Mouse (Mus musculus): ENCODE data around the gene Ing1. TPM values are rescaled to one million over a fixed set of nuclear protein-coding genes. Genes with fewer than 3 reads are reported as not detected.
"Not testable (repeated sequence)": the region's sequence is repeated elsewhere in the genome, so short reads cannot be mapped to it uniquely, and the experiment has no call there.

Ing1 gene
- total and polyA plus RNA-seq, 2 experiments: 6.5 to 9.5 TPM

- Histone ChIP-seq H3K4me1 (ENCODE audit: control insufficient read depth, insufficient read depth, low read length) (no peaks in the 10 kb centered on the region), H3K4me3 (ENCODE audit: insufficient read depth, low read depth, low read length) (no peak overlapping the region), H3K36me3 (ENCODE audit: control insufficient read depth, insufficient read depth, low read length) (peaks cover 1% of the 10 kb centered on the region; the same call in 1 of the 2 replicates), H3K27ac (replicated peaks; ENCODE audit: insufficient read depth, low read depth, low read length) (no peak overlapping the region), H3K27me3 (ENCODE audit: control insufficient read depth, insufficient read depth, low read length) (no peaks in the 10 kb centered on the region), H3K79me2 (ENCODE audit: control insufficient read depth, insufficient read depth, low read length) (peaks cover 4% of the 10 kb centered on the region; the same call in 1 of the 2 replicates), H3K9ac (ENCODE audit: low read depth, low read length) (no peak overlapping the region)
- 90% methylated on average over 4 of the region's 4 CpGs for WGBS
- TF ChIP-seq POLR2A (IDR thresholded peaks at IDR 0.05; ENCODE audit: extremely low read depth, insufficient read depth, low read length) (no peak), CTCF (IDR thresholded peaks at IDR 0.05; ENCODE audit: low read depth, low read length) (no peak)
- no peak for DNase-seq (ENCODE audit: extremely low read depth, low read depth, low spot score)
Observed at GRCm38 (mm10) chr8:11542866-11543265, 12.5 kb upstream of the Ing1 start.

GRCm38 (mm10) chr8:11544386-11544785, 11.0 kb upstream of the Ing1 start:
- Histone ChIP-seq H3K27me3 (ENCODE audit: control insufficient read depth, insufficient read depth, low read length) (no peaks in the 10 kb centered on the region), H3K4me3 (ENCODE audit: insufficient read depth, low read depth, low read length) (no peak overlapping the region), H3K36me3 (ENCODE audit: control insufficient read depth, insufficient read depth, low read length) (no peaks in the 10 kb centered on the region; the same call in 1 of the 2 replicates), H3K9ac (ENCODE audit: low read depth, low read length) (no peak overlapping the region), H3K79me2 (ENCODE audit: control insufficient read depth, insufficient read depth, low read length) (peaks cover 6% of the 10 kb centered on the region; the same call in 1 of the 2 replicates), H3K27ac (replicated peaks; ENCODE audit: insufficient read depth, low read depth, low read length) (no peak overlapping the region), H3K4me1 (ENCODE audit: control insufficient read depth, insufficient read depth, low read length) (no peaks in the 10 kb centered on the region)
- DNase-seq (ENCODE audit: extremely low read depth, low read depth, low spot score): peak; percentile 51
- WGBS: 46% methylated on average over 3 of the region's 3 CpGs
- TF ChIP-seq POLR2A (IDR thresholded peaks at IDR 0.05; ENCODE audit: extremely low read depth, insufficient read depth, low read length) (no peak), CTCF (IDR thresholded peaks at IDR 0.05; ENCODE audit: low read depth, low read length) (peak; percentile 85)

GRCm38 (mm10) chr8:11547063-11547462, 8.3 kb upstream of the Ing1 start:
- TF ChIP-seq POLR2A (IDR thresholded peaks at IDR 0.05; ENCODE audit: extremely low read depth, insufficient read depth, low read length): no peak
- peak; percentile 55 for TF ChIP-seq CTCF (IDR thresholded peaks at IDR 0.05; ENCODE audit: low read depth, low read length)
- H3K27ac ChIP-seq (replicated peaks; ENCODE audit: insufficient read depth, low read depth, low read length): no peak overlapping the region
- H3K36me3 ChIP-seq (ENCODE audit: control insufficient read depth, insufficient read depth, low read length): no peaks in the 10 kb centered on the region
- no peak overlapping the region for H3K4me3 ChIP-seq (ENCODE audit: insufficient read depth, low read depth, low read length)
- no peak for DNase-seq (ENCODE audit: extremely low read depth, low read depth, low spot score)
- H3K79me2 ChIP-seq (ENCODE audit: control insufficient read depth, insufficient read depth, low read length): peaks cover 2% of the 10 kb centered on the region; the same call in 1 of the 2 replicates
- 81% methylated on average over 6 of the region's 6 CpGs for WGBS
- H3K27me3 ChIP-seq (ENCODE audit: control insufficient read depth, insufficient read depth, low read length): no peaks in the 10 kb centered on the region
- peaks cover 5% of the 10 kb centered on the region; the same call in 1 of the 2 replicates for H3K4me1 ChIP-seq (ENCODE audit: control insufficient read depth, insufficient read depth, low read length)
- no peak overlapping the region for H3K9ac ChIP-seq (ENCODE audit: low read depth, low read length)

- H3K27ac ChIP-seq (replicated peaks; ENCODE audit: insufficient read depth, low read depth, low read length): no peak overlapping the region
- peak; percentile 49; the same call in 1 of the 2 replicates for TF ChIP-seq CTCF (IDR thresholded peaks at IDR 0.05; ENCODE audit: low read depth, low read length)
- TF ChIP-seq POLR2A (IDR thresholded peaks at IDR 0.05; ENCODE audit: extremely low read depth, insufficient read depth, low read length): no peak
- H3K4me1 ChIP-seq (ENCODE audit: control insufficient read depth, insufficient read depth, low read length): peaks cover 8% of the 10 kb centered on the region; the same call in 1 of the 2 replicates
- peaks cover 2% of the 10 kb centered on the region; the same call in 1 of the 2 replicates for H3K79me2 ChIP-seq (ENCODE audit: control insufficient read depth, insufficient read depth, low read length)
- no peaks in the 10 kb centered on the region for H3K36me3 ChIP-seq (ENCODE audit: control insufficient read depth, insufficient read depth, low read length)
- DNase-seq (ENCODE audit: extremely low read depth, low read depth, low spot score): peak; percentile 32
- H3K4me3 ChIP-seq (ENCODE audit: insufficient read depth, low read depth, low read length): no peak overlapping the region
- WGBS: 19% methylated on average over 7 of the region's 7 CpGs
- no peaks in the 10 kb centered on the region for H3K27me3 ChIP-seq (ENCODE audit: control insufficient read depth, insufficient read depth, low read length)
- H3K9ac ChIP-seq (ENCODE audit: low read depth, low read length): no peak overlapping the region
Observed at GRCm38 (mm10) chr8:11549706-11550105, 5.7 kb upstream of the Ing1 start.

- WGBS: under 1% methylated on average over 51 of the region's 53 CpGs
- H3K79me2 ChIP-seq (ENCODE audit: control insufficient read depth, insufficient read depth, low read length): peaks cover 2% of the 10 kb centered on the region; the same call in 1 of the 2 replicates
- H3K36me3 ChIP-seq (ENCODE audit: control insufficient read depth, insufficient read depth, low read length): no peaks in the 10 kb centered on the region
- H3K4me1 ChIP-seq (ENCODE audit: control insufficient read depth, insufficient read depth, low read length): peaks cover 10% of the 10 kb centered on the region; the same call in 1 of the 2 replicates
- H3K27ac ChIP-seq (replicated peaks; ENCODE audit: insufficient read depth, low read depth, low read length): peak within 1 kb of the TSS; percentile 83
- H3K4me3 ChIP-seq (ENCODE audit: insufficient read depth, low read depth, low read length): peak within 1 kb of the TSS; percentile 77
- DNase-seq (ENCODE audit: extremely low read depth, low read depth, low spot score): peak; percentile 89
- TF ChIP-seq CTCF (IDR thresholded peaks at IDR 0.05; ENCODE audit: low read depth, low read length): no peak
- TF ChIP-seq POLR2A (IDR thresholded peaks at IDR 0.05; ENCODE audit: extremely low read depth, insufficient read depth, low read length): peak; percentile 75
- no peaks in the 10 kb centered on the region for H3K27me3 ChIP-seq (ENCODE audit: control insufficient read depth, insufficient read depth, low read length)
- H3K9ac ChIP-seq (ENCODE audit: low read depth, low read length): peak within 1 kb of the TSS; percentile 90
Observed at GRCm38 (mm10) chr8:11550281-11550948, 5.0 kb upstream of the Ing1 start, which contains the start of gene Cars2. Cars2 (minus strand) TSS chr8:11550783.

GRCm38 (mm10) chr8:11551497-11551896, 3.9 kb upstream of the Ing1 start:
- DNase-seq (ENCODE audit: extremely low read depth, low read depth, low spot score); H3K27ac ChIP-seq (replicated peaks; ENCODE audit: insufficient read depth, low read depth, low read length); H3K4me3 ChIP-seq (ENCODE audit: insufficient read depth, low read depth, low read length); H3K79me2 ChIP-seq (ENCODE audit: control insufficient read depth, insufficient read depth, low read length); H3K27me3 ChIP-seq (ENCODE audit: control insufficient read depth, insufficient read depth, low read length); H3K4me1 ChIP-seq (ENCODE audit: control insufficient read depth, insufficient read depth, low read length); H3K36me3 ChIP-seq (ENCODE audit: control insufficient read depth, insufficient read depth, low read length); H3K9ac ChIP-seq (ENCODE audit: low read depth, low read length): not testable (repeated sequence)
- 83% methylated on average over 3 of the region's 4 CpGs for WGBS

Data from liver, adult 2 months (tissue).